Mouse (Mus musculus) embryo, embryonic 11 days (tissue): ENCODE measurements at regions not wholly inside any gene's neighbourhood (a gene's known extent, or its start where the extent isn't known, plus 50 kb on each side); places are given as distances from the start of the nearest gene placed in this dataset.

Experiments
- DNase-seq: peaks from one replicate; pipeline ENCODE4 v3.0.0-alpha.2; 2015

- peak; percentile 68 for DNase-seq
Measured at GRCm38 (mm10) chr13:105377038-105377437, 66.4 kb upstream of the Htr1a start.

GRCm38 (mm10) chr13:105378587-105378986 lies 64.9 kb upstream of the Htr1a start:
- DNase-seq: no peak

GRCm38 (mm10) chr13:105387016-105387772 lies 56.2 kb upstream of the Htr1a start:
- DNase-seq: no peak
